Mouse (Mus musculus): ENCODE measurements around the gene Nap1l1.
"Not testable (repeated sequence)": the region's sequence is repeated elsewhere in the genome, so short reads cannot be mapped to it uniquely, and the experiment has no call there.

Nap1l1 gene

GRCm38 (mm10) chr10:111482654-111483053, 9.6 kb downstream of the Nap1l1 start:
- no peak for DNase-seq

GRCm38 (mm10) chr10:111484079-111484478, 11.1 kb downstream of the Nap1l1 start:
- no peak for DNase-seq

- no peak for DNase-seq
Measured at GRCm38 (mm10) chr10:111488793-111489192, 15.8 kb downstream of the Nap1l1 start.

- DNase-seq = not testable (repeated sequence)
Measured at GRCm38 (mm10) chr10:111490079-111490478, 17.1 kb downstream of the Nap1l1 start.

GRCm38 (mm10) chr10:111495888-111496287, 22.9 kb downstream of the Nap1l1 start:
- no peak for DNase-seq

- no peak for DNase-seq
Measured at GRCm38 (mm10) chr10:111499892-111500291, 26.9 kb downstream of the Nap1l1 start.

- peak; percentile 58 for DNase-seq
Measured at GRCm38 (mm10) chr10:111503071-111503470, 30.0 kb downstream of the Nap1l1 start.

GRCm38 (mm10) chr10:111503716-111504115, 30.7 kb downstream of the Nap1l1 start:
- no peak for DNase-seq

- DNase-seq = no peak
Measured at GRCm38 (mm10) chr10:111504606-111505005, 31.6 kb downstream of the Nap1l1 start.

GRCm38 (mm10) chr10:111505406-111505805, 32.4 kb downstream of the Nap1l1 start:
- DNase-seq = no peak

- DNase-seq = peak; percentile 92
Measured at GRCm38 (mm10) chr10:111506101-111506925, 33.3 kb downstream of the Nap1l1 start, which contains the start of gene Phlda1. TSS of gene Phlda1 (plus strand) at chr10:111506286.

GRCm38 (mm10) chr10:111506926-111507459, 34.0 kb downstream of the Nap1l1 start:
- no peak for DNase-seq

- peak; percentile 34 for DNase-seq
Measured at GRCm38 (mm10) chr10:111507460-111508211, 34.6 kb downstream of the Nap1l1 start.

- DNase-seq = no peak
Measured at GRCm38 (mm10) chr10:111508324-111509080, 35.5 kb downstream of the Nap1l1 start.

GRCm38 (mm10) chr10:111509103-111509784, 36.2 kb downstream of the Nap1l1 start:
- no peak for DNase-seq

- no peak for DNase-seq
Measured at GRCm38 (mm10) chr10:111509981-111510380, 37.0 kb downstream of the Nap1l1 start.

- no peak for DNase-seq
Measured at GRCm38 (mm10) chr10:111510798-111511197, 37.8 kb downstream of the Nap1l1 start.

GRCm38 (mm10) chr10:111512036-111512568, 39.1 kb downstream of the Nap1l1 start:
- no peak for DNase-seq

GRCm38 (mm10) chr10:111514282-111514885, 41.4 kb downstream of the Nap1l1 start:
- no peak for DNase-seq

GRCm38 (mm10) chr10:111515071-111516010, 42.3 kb downstream of the Nap1l1 start:
- DNase-seq = no peak
